Mouse (Mus musculus) liver, postnatal 0 days (tissue): ENCODE data around the gene Klk14. TPM values are rescaled to one million over a fixed set of nuclear protein-coding genes. Genes with fewer than 3 reads are reported as not detected.

ENCODE experiments used
- ATAC-seq: fragments of 200-750 bp; cut with Nextera tagmentation; 2 replicates; pipeline ENCODE4 v1.8.0; 2017; ENCODE audit warnings: mild to moderate bottlenecking, moderate library complexity
- DNase-seq: peaks from one replicate; pipeline ENCODE4 v3.0.0-alpha.2; 2016
- H3K27ac ChIP-seq: fragments of 300-500 bp; sonication (generic); 2 replicates; pipeline ENCODE4 v1.5.1; 2014; ENCODE audit warnings: antibody characterized with exemption, moderate library complexity, mild to moderate bottlenecking, low read depth
- H3K27me3 ChIP-seq: fragments of 300-500 bp; sonication (generic); 2 replicates; pipeline ENCODE4 v1.6.1; 2014; ENCODE audit warnings: low read length, control low read depth, mixed read lengths; ENCODE audit not compliant: insufficient read depth
- H3K36me3 ChIP-seq: fragments of 300-500 bp; sonication (generic); replicated peaks from 2 replicates; pipeline ENCODE4 v1.6.1; 2014; ENCODE audit warnings: mild to moderate bottlenecking, control low read depth, low read length, moderate library complexity, mixed read lengths; ENCODE audit not compliant: insufficient read depth
- H3K4me1 ChIP-seq: fragments of 300-500 bp; sonication (generic); 2 replicates; pipeline ENCODE4 v1.6.1; 2014; ENCODE audit warnings: antibody characterized with exemption, mild to moderate bottlenecking, control low read depth; ENCODE audit not compliant: insufficient read depth
- H3K4me2 ChIP-seq: fragments of 300-500 bp; sonication (generic); 2 replicates; pipeline ENCODE4 v1.6.1; 2014; ENCODE audit warnings: low read depth, mild to moderate bottlenecking, low read length, moderate library complexity, mixed read lengths
- H3K4me3 ChIP-seq: fragments of 300-500 bp; sonication (generic); 2 replicates; pipeline ENCODE4 v1.5.1; 2014; ENCODE audit warnings: low read depth, low read length
- H3K9ac ChIP-seq: fragments of 300-500 bp; sonication (generic); replicated peaks from 2 replicates; pipeline ENCODE4 v1.6.1; 2014; ENCODE audit warnings: mild to moderate bottlenecking, moderate library complexity
- H3K9me3 ChIP-seq: fragments of 300-500 bp; sonication (generic); 2 replicates; pipeline ENCODE4 v1.6.1; 2016; ENCODE audit warnings: mild to moderate bottlenecking, control low read depth, low read length, mixed read lengths
- CTCF ChIP-seq: sonication (generic); IDR thresholded peaks from 2 replicates; pipeline ENCODE4 v1.5.1; 2016; ENCODE audit warnings: antibody characterized with exemption, low read depth
- EP300 ChIP-seq: IDR thresholded peaks from 2 replicates; pipeline ENCODE4 v1.6.1; 2016; ENCODE audit warnings: antibody characterized with exemption, low read depth, mild to moderate bottlenecking
- WGBS: fragments of 180-500 bp; shearing (Covaris S2); extraction: QIAGEN DNeasy Blood & Tissue Kit; methylation state at CpG from one replicate; pipeline ENCODE4 v1.1.7; 2014; ENCODE audit not compliant: insufficient replicate concordance; 5-methylcytosine and 5-hydroxymethylcytosine counted together
- polyA plus RNA-seq: library from polyadenylated mRNA; unstranded; fragments of >200 nt; fragmentation: Nextera tagmentation; extraction: Ambion mirVana; gene quantifications from 2 replicates; pipeline ENCODE4 v1.2.1, GENCODE M21; 2015

Klk14 gene
- not detected in 2 replicates for polyA plus RNA-seq

DNA sequence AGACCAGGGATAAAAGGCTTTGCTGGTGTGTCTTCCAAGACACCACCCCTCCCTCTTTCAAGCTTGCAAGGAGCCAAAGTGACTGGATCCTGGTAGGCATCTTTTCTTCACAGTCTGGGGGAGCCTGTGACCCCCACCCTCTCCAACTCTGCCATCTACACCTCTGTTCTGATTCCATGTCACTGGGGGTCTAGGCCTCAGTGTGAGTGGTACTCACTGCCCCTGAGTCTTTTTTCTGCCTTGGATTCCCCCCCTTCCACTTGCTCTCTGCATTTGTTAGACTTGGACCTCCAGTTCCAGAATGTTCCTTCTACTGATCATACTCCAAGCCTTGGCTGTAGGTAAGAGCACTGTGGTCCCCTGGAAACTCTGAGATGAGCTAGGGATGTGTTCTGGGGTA, at the start of gene Klk14:
Klk14 (plus strand) TSS at position 301 of the 400 bp plus-strand sequence.
- no peaks in the 10 kb centered on the region for H3K27me3 ChIP-seq
- no peak within 1 kb of the TSS for H3K4me2 ChIP-seq
- H3K36me3 ChIP-seq, result no peaks in the 10 kb centered on the region
- no peaks in the 10 kb centered on the region for H3K9me3 ChIP-seq
- ATAC-seq (no peak), DNase-seq (no peak)
- no peak within 1 kb of the TSS for H3K27ac ChIP-seq
- no peak for TF ChIP-seq EP300
- no peak for TF ChIP-seq CTCF
- H3K4me1 ChIP-seq, result no peaks in the 10 kb centered on the region
- H3K9ac ChIP-seq, result no peak within 1 kb of the TSS
- H3K4me3 ChIP-seq, result no peak within 1 kb of the TSS

DNA sequence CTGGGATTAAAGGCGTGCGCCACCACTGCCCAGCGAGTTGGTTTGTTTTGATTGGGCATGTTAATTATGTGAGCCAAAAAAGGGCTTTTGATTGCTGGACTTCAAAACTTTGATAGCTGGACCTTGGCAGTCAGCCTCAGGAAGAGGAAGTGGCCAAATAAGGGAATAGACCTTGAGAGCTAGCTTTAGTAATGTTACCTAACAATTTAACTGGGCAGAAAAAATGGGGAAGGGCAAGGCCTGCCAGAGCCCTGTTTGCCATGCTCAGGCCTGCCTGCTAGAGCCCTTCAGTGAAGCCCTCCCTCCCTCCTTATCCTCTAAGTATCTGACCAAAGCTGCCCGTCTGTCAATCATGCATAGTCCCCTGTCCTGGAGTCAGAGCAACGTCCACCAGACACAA, 47.6 kb upstream of the Klk14 start:
- no peak for DNase-seq
- Histone ChIP-seq H3K27me3 (no peaks in the 10 kb centered on the region), H3K4me1 (no peaks in the 10 kb centered on the region), H3K27ac (peak overlapping the region; percentile 72), H3K9me3 (no peaks in the 10 kb centered on the region), H3K9ac (no peak overlapping the region), H3K4me2 (no peak overlapping the region), H3K36me3 (no peaks in the 10 kb centered on the region), H3K4me3 (no peak overlapping the region)
- ATAC-seq, result peak; percentile 44
- TF ChIP-seq EP300 (no peak), CTCF (no peak)
- WGBS, result 50% methylated on average over 5 of the region's 5 CpGs

DNA sequence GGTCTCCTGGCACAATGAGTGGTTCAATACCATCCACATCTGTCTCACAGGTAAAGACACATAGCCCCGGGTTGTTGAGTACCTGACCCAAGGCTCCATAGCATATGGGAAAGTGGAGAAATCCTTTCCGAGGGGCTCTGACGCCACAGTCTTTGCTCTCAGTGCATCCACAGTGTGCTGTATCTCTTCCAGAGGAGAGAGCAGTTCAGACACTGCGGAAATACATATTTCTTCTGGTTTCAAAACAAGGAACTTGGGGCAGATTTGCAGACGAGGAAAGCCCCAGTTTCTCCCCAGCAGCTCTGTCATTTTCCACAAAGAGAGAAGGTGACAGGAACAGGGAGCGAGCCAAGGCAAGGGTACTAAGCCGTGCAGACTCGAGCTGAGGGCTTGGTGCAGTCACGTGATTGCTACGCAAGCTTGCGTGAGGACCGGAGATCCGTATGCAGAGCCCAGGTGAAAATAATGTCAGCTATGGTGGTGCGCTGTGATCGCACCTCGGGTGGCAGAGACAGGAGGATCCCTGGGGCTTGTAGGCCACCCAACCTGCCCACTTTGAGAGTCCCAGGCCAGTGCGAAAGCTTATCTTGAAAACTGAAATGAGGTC, 47.1 kb upstream of the Klk14 start:
- Histone ChIP-seq H3K4me2 (no peak overlapping the region), H3K27me3 (no peaks in the 10 kb centered on the region), H3K27ac (peak overlapping the region; percentile 72), H3K36me3 (no peaks in the 10 kb centered on the region), H3K4me1 (no peaks in the 10 kb centered on the region), H3K9ac (no peak overlapping the region), H3K9me3 (no peaks in the 10 kb centered on the region), H3K4me3 (no peak overlapping the region)
- DNase-seq (no peak), ATAC-seq (peak; percentile 33; the same call in 1 of the 2 replicates)
- TF ChIP-seq EP300 (no peak), CTCF (no peak)
- WGBS, result 62% methylated on average over 17 of the region's 17 CpGs

DNA sequence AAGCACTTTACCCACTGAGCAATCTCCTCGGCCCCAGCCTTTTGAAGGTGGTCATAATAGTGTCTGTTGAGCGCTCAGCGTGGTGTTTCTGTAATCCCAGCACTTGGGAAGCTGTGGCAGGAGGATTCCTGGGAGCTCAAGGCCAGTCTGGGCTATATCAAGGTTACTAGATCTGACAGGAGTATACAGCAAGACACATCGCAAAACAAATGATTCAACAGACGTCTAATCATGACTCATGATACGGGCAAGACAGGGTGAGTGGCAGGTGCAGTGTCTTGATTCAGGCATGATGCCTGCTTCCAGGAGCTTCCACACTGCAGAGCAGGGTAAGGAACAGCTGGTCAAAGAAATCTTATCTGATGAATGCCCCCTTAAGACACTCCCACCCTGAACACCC, 37.5 kb upstream of the Klk14 start:
- Histone ChIP-seq H3K9ac (no peak overlapping the region), H3K4me1 (no peaks in the 10 kb centered on the region), H3K27me3 (no peaks in the 10 kb centered on the region), H3K4me2 (no peak overlapping the region), H3K9me3 (no peaks in the 10 kb centered on the region), H3K27ac (no peak overlapping the region), H3K36me3 (0 out of 2 replicates have a peak, but pooled peaks cover 3% of the 10 kb centered on the region), H3K4me3 (no peak overlapping the region)
- TF ChIP-seq CTCF (no peak), EP300 (no peak)
- ATAC-seq (no peak), DNase-seq (no peak)
- 86% methylated on average over 6 of the region's 6 CpGs for WGBS

DNA sequence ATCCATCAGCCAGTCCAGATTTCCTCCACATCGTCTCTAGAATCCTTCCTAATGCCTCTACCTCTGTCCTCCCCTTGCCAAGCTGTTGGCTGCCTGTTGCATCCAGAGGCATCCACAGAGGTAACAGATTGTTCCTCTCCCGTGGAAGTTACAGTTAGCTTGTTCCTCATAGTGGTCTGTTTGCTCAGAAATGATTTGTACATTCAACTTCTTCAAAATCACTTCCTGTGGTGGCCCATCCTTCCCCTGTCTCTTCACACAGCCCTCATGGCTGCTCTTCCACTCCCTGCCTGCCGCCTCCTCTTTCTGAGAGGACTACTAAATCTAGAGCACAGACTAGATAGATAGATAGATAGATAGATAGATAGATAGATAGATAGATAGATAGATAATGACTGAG, 35.7 kb upstream of the Klk14 start:
- TF ChIP-seq EP300 (peak; percentile 47; the same call in 1 of the 2 replicates), CTCF (no peak)
- 0 out of 2 replicates have a peak overlapping the region, but pooled peaks have one; percentile 3 for H3K4me2 ChIP-seq
- H3K27ac ChIP-seq, result 0 out of 2 replicates have a peak overlapping the region, but pooled peaks have one; percentile 17
- no peaks in the 10 kb centered on the region for H3K4me1 ChIP-seq
- H3K9ac ChIP-seq, result no peak overlapping the region
- peak; percentile 40; the same call in 1 of the 2 replicates for ATAC-seq
- H3K27me3 ChIP-seq, result no peaks in the 10 kb centered on the region
- 0 out of 2 replicates have a peak overlapping the region, but pooled peaks have one; percentile 8 for H3K4me3 ChIP-seq
- 30% methylated on average over 3 of the region's 3 CpGs for WGBS
- H3K36me3 ChIP-seq, result 0 out of 2 replicates have a peak, but pooled peaks cover 3% of the 10 kb centered on the region
- no peak for DNase-seq
- no peaks in the 10 kb centered on the region for H3K9me3 ChIP-seq

GRCm38 (mm10) chr7:43656232-43656631, 34.0 kb upstream of the Klk14 start:
- no peaks in the 10 kb centered on the region for H3K9me3 ChIP-seq
- peak overlapping the region; percentile 3 for H3K4me3 ChIP-seq
- H3K9ac ChIP-seq, result 0 out of 2 replicates have a peak overlapping the region, but pooled peaks have one; percentile 42
- H3K27ac ChIP-seq, result peak overlapping the region; percentile 24
- 0 out of 2 replicates have a peak, but pooled peaks cover 3% of the 10 kb centered on the region for H3K36me3 ChIP-seq
- H3K4me1 ChIP-seq, result no peaks in the 10 kb centered on the region
- TF ChIP-seq CTCF (no peak), EP300 (no peak)
- H3K27me3 ChIP-seq, result no peaks in the 10 kb centered on the region
- no peak for DNase-seq
- no peak for ATAC-seq
- WGBS, result 25% methylated on average over 6 of the region's 6 CpGs
- H3K4me2 ChIP-seq, result peak overlapping the region; percentile 49
